Mouse (Mus musculus) forebrain, embryonic 15.5 days (tissue): ENCODE measurements at regions not wholly inside any gene's neighbourhood (a gene's known extent, or its start where the extent isn't known, plus 50 kb on each side); places are given as distances from the start of the nearest gene placed in this dataset.

ENCODE experiments used
- ATAC-seq: fragments of 200-750 bp; cut with Nextera tagmentation; replicated peaks from 2 replicates; pipeline ENCODE4 v1.8.0; 2017; ENCODE audit warnings: mild to moderate bottlenecking, moderate TSS enrichment, moderate library complexity
- H3K27ac ChIP-seq: fragments of 300-500 bp; sonication (generic); replicated peaks from 2 replicates; pipeline ENCODE4 v1.5.1; 2015; ENCODE audit warnings: mild to moderate bottlenecking, inconsistent platforms
- H3K27me3 ChIP-seq: fragments of 300-500 bp; sonication (generic); 2 replicates; pipeline ENCODE4 v1.6.1; 2015; ENCODE audit warnings: inconsistent platforms
- H3K36me3 ChIP-seq: fragments of 300-500 bp; sonication (generic); 2 replicates; pipeline ENCODE4 v1.6.1; 2015; ENCODE audit warnings: mild to moderate bottlenecking, inconsistent platforms
- H3K4me1 ChIP-seq: fragments of 300-500 bp; sonication (generic); 2 replicates; pipeline ENCODE4 v1.6.1; 2015; ENCODE audit warnings: inconsistent platforms
- H3K4me2 ChIP-seq: fragments of 300-500 bp; sonication (generic); replicated peaks from 2 replicates; pipeline ENCODE4 v1.6.1; 2015; ENCODE audit warnings: mild to moderate bottlenecking, inconsistent platforms
- H3K4me3 ChIP-seq: fragments of 300-500 bp; sonication (generic); 2 replicates; pipeline ENCODE4 v1.5.1; 2015; ENCODE audit warnings: mild to moderate bottlenecking, inconsistent platforms
- H3K9ac ChIP-seq: fragments of 300-500 bp; sonication (generic); replicated peaks from 2 replicates; pipeline ENCODE4 v1.6.1; 2015; ENCODE audit warnings: mild to moderate bottlenecking, inconsistent platforms
- H3K9me3 ChIP-seq: fragments of 300-500 bp; sonication (generic); 2 replicates; pipeline ENCODE4 v1.6.1; 2016; ENCODE audit warnings: inconsistent platforms
- WGBS: fragments of 180-500 bp; shearing (Covaris S2); methylation state at CpG from one replicate; pipeline ENCODE4 v1.1.7; 2015; ENCODE audit warnings: mixed read lengths; 5-methylcytosine and 5-hydroxymethylcytosine counted together

- no peaks in the 10 kb centered on the region for H3K27me3 ChIP-seq
- H3K4me2 ChIP-seq, result no peak overlapping the region
- 88% methylated on average over 1 of the region's 1 CpGs for WGBS
- H3K4me1 ChIP-seq, result no peaks in the 10 kb centered on the region
- H3K27ac ChIP-seq, result no peak overlapping the region
- no peaks in the 10 kb centered on the region for H3K36me3 ChIP-seq
- no peaks in the 10 kb centered on the region for H3K9me3 ChIP-seq
- no peak overlapping the region for H3K9ac ChIP-seq
- no peak overlapping the region for H3K4me3 ChIP-seq
- ATAC-seq, result no peak
Observed at GRCm38 (mm10) chr4:75713960-75714359, 435.9 kb upstream of the Dmac1 start.

GRCm38 (mm10) chr4:75700780-75701378, 422.8 kb upstream of the Dmac1 start:
- Histone ChIP-seq H3K27me3 (no peaks in the 10 kb centered on the region), H3K4me3 (no peak overlapping the region), H3K9me3 (no peaks in the 10 kb centered on the region), H3K4me1 (peaks cover 8% of the 10 kb centered on the region; the same call in 1 of the 2 replicates), H3K9ac (no peak overlapping the region), H3K4me2 (no peak overlapping the region), H3K36me3 (no peaks in the 10 kb centered on the region), H3K27ac (no peak overlapping the region)
- WGBS, result 31% methylated on average over 3 of the region's 3 CpGs
- ATAC-seq, result peak; percentile 66; the same call in 1 of the 2 replicates

- H3K27me3 ChIP-seq, result no peaks in the 10 kb centered on the region
- no peak for ATAC-seq
- no peak overlapping the region for H3K9ac ChIP-seq
- no peak overlapping the region for H3K4me3 ChIP-seq
- H3K27ac ChIP-seq, result no peak overlapping the region
- H3K4me2 ChIP-seq, result no peak overlapping the region
- H3K4me1 ChIP-seq, result no peaks in the 10 kb centered on the region
- no peaks in the 10 kb centered on the region for H3K9me3 ChIP-seq
- WGBS, result 40% methylated on average over 3 of the region's 3 CpGs
- no peaks in the 10 kb centered on the region for H3K36me3 ChIP-seq
Observed at GRCm38 (mm10) chr4:75676590-75677174, 398.6 kb upstream of the Dmac1 start.

GRCm38 (mm10) chr4:75641046-75641445, 362.9 kb upstream of the Dmac1 start:
- Histone ChIP-seq H3K36me3 (no peaks in the 10 kb centered on the region), H3K4me2 (no peak overlapping the region), H3K9ac (no peak overlapping the region), H3K27me3 (no peaks in the 10 kb centered on the region), H3K4me1 (no peaks in the 10 kb centered on the region), H3K9me3 (no peaks in the 10 kb centered on the region; the same call in 1 of the 2 replicates), H3K4me3 (no peak overlapping the region), H3K27ac (no peak overlapping the region)
- no peak for ATAC-seq

- H3K27ac ChIP-seq, result no peak overlapping the region
- ATAC-seq, result no peak
- no peak overlapping the region for H3K9ac ChIP-seq
- WGBS, result 21% methylated on average over 1 of the region's 1 CpGs
- no peaks in the 10 kb centered on the region for H3K4me1 ChIP-seq
- H3K4me3 ChIP-seq, result no peak overlapping the region
- H3K9me3 ChIP-seq, result no peaks in the 10 kb centered on the region
- no peaks in the 10 kb centered on the region for H3K36me3 ChIP-seq
- no peak overlapping the region for H3K4me2 ChIP-seq
- H3K27me3 ChIP-seq, result no peaks in the 10 kb centered on the region
Observed at GRCm38 (mm10) chr4:75636627-75637026, 358.5 kb upstream of the Dmac1 start.

- H3K27ac ChIP-seq, result no peak overlapping the region
- no peaks in the 10 kb centered on the region for H3K36me3 ChIP-seq
- H3K9me3 ChIP-seq, result no peaks in the 10 kb centered on the region
- H3K4me2 ChIP-seq, result no peak overlapping the region
- H3K4me1 ChIP-seq, result no peaks in the 10 kb centered on the region
- ATAC-seq, result no peak
- H3K4me3 ChIP-seq, result no peak overlapping the region
- 78% methylated on average over 3 of the region's 3 CpGs for WGBS
- H3K9ac ChIP-seq, result no peak overlapping the region
- H3K27me3 ChIP-seq, result no peaks in the 10 kb centered on the region
Observed at GRCm38 (mm10) chr4:75589901-75590300, 311.8 kb upstream of the Dmac1 start.

- 16% methylated on average over 6 of the region's 6 CpGs for WGBS
- H3K9ac ChIP-seq, result no peak overlapping the region
- no peak for ATAC-seq
- H3K4me3 ChIP-seq, result no peak overlapping the region
- H3K27ac ChIP-seq, result no peak overlapping the region
- no peak overlapping the region for H3K4me2 ChIP-seq
- no peaks in the 10 kb centered on the region for H3K27me3 ChIP-seq
- H3K9me3 ChIP-seq, result no peaks in the 10 kb centered on the region
- no peaks in the 10 kb centered on the region for H3K36me3 ChIP-seq
- H3K4me1 ChIP-seq, result no peaks in the 10 kb centered on the region
Observed at GRCm38 (mm10) chr4:75588095-75588875, 310.2 kb upstream of the Dmac1 start.

- H3K4me1 ChIP-seq, result no peaks in the 10 kb centered on the region
- no peak overlapping the region for H3K9ac ChIP-seq
- H3K36me3 ChIP-seq, result no peaks in the 10 kb centered on the region
- H3K27me3 ChIP-seq, result no peaks in the 10 kb centered on the region
- WGBS, result 93% methylated on average over 1 of the region's 1 CpGs
- H3K27ac ChIP-seq, result no peak overlapping the region
- no peak overlapping the region for H3K4me3 ChIP-seq
- no peak for ATAC-seq
- no peak overlapping the region for H3K4me2 ChIP-seq
- no peaks in the 10 kb centered on the region for H3K9me3 ChIP-seq
Observed at GRCm38 (mm10) chr4:75579865-75580264, 301.8 kb upstream of the Dmac1 start.

- Histone ChIP-seq H3K27ac (no peak overlapping the region), H3K4me1 (no peaks in the 10 kb centered on the region), H3K9me3 (no peaks in the 10 kb centered on the region), H3K4me3 (no peak overlapping the region), H3K27me3 (no peaks in the 10 kb centered on the region), H3K4me2 (no peak overlapping the region), H3K36me3 (no peaks in the 10 kb centered on the region), H3K9ac (no peak overlapping the region)
- ATAC-seq, result no peak
Observed at GRCm38 (mm10) chr4:75572603-75573002, 294.5 kb upstream of the Dmac1 start.

GRCm38 (mm10) chr4:75567630-75568029, 289.5 kb upstream of the Dmac1 start:
- Histone ChIP-seq H3K4me3 (no peak overlapping the region), H3K27me3 (no peaks in the 10 kb centered on the region), H3K27ac (no peak overlapping the region), H3K36me3 (no peaks in the 10 kb centered on the region), H3K9ac (no peak overlapping the region), H3K4me1 (peaks cover 2% of the 10 kb centered on the region), H3K4me2 (no peak overlapping the region), H3K9me3 (no peaks in the 10 kb centered on the region)
- no peak for ATAC-seq
- 89% methylated on average over 2 of the region's 2 CpGs for WGBS

- H3K27ac ChIP-seq, result peak overlapping the region; percentile 78
- H3K4me3 ChIP-seq, result no peak overlapping the region
- no peaks in the 10 kb centered on the region for H3K27me3 ChIP-seq
- H3K4me1 ChIP-seq, result peaks cover 20% of the 10 kb centered on the region
- no peaks in the 10 kb centered on the region for H3K36me3 ChIP-seq
- ATAC-seq, result peak; percentile 95
- no peak overlapping the region for H3K9ac ChIP-seq
- H3K9me3 ChIP-seq, result no peaks in the 10 kb centered on the region
- H3K4me2 ChIP-seq, result no peak overlapping the region
- 2% methylated on average over 4 of the region's 4 CpGs for WGBS
Observed at GRCm38 (mm10) chr4:75562480-75562879, 284.4 kb upstream of the Dmac1 start.

- H3K4me2 ChIP-seq, result no peak overlapping the region
- peak; percentile 95 for ATAC-seq
- no peak overlapping the region for H3K9ac ChIP-seq
- no peaks in the 10 kb centered on the region for H3K36me3 ChIP-seq
- WGBS, result 3% methylated on average over 1 of the region's 1 CpGs
- no peak overlapping the region for H3K4me3 ChIP-seq
- H3K4me1 ChIP-seq, result peaks cover 20% of the 10 kb centered on the region
- H3K27ac ChIP-seq, result peak overlapping the region; percentile 78
- no peaks in the 10 kb centered on the region for H3K9me3 ChIP-seq
- no peaks in the 10 kb centered on the region for H3K27me3 ChIP-seq
Observed at GRCm38 (mm10) chr4:75561792-75562191, 283.7 kb upstream of the Dmac1 start.
